Mouse (Mus musculus): ENCODE data around the gene Tcte1.

- TF ChIP-seq CTCF (IDR thresholded peaks at IDR 0.05; ENCODE audit: control insufficient read depth, insufficient read depth, low read length) (peak; percentile 17; the same call in 1 of the 2 replicates), POLR2A (IDR thresholded peaks at IDR 0.05; ENCODE audit: borderline replicate concordance, control insufficient read depth, low read depth, low read length) (no peak)
Measured at GRCm38 (mm10) chr17:45578843-45579242, 55.6 kb downstream of the Tcte1 start.

Measured in bone marrow, adult 2 months (tissue).